Mouse (Mus musculus): Measurements from ENCODE around the gene Grm4.

- TF ChIP-seq CTCF (IDR thresholded peaks at IDR 0.05; ENCODE audit: low read depth, low read length), result no peak
- no peak for TF ChIP-seq GATA1 (IDR thresholded peaks at IDR 0.05; ENCODE audit: borderline replicate concordance, low read length)
- no peak for TF ChIP-seq TAL1 (conservative IDR thresholded peaks at IDR 0.05; ENCODE audit: low read depth, low read length)
- TF ChIP-seq POLR2AphosphoS5 (IDR thresholded peaks at IDR 0.05; ENCODE audit: insufficient replicate concordance, low read depth, low read length), result no peak
Observed at GRCm38 (mm10) chr17:27382916-27383315, 138.3 kb downstream of the Grm4 start.
